Mouse (Mus musculus): ENCODE data around the gene Bbs2. TPM values are rescaled to one million over a fixed set of nuclear protein-coding genes. Genes with fewer than 3 reads are reported as not detected.

Bbs2 gene
- total RNA-seq, 2 experiments from 2014 or later, result 16.6 to 21.2 TPM

Other genes starting within 250 kb of the Bbs2 start
- 100 to 1,000 TPM; 232 to 320 TPM for gene Amfr, start 86.1 kb downstream of the Bbs2 start, total RNA-seq (2021)
- gene Nudt21, start 61.9 kb downstream of the Bbs2 start, total RNA-seq (2021), result 10 to 100 TPM; 39.6 to 39.9 TPM
- gene Ogfod1, start 61.7 kb downstream of the Bbs2 start, total RNA-seq (2021), result 10 to 100 TPM; 20.7 to 21.0 TPM
- not detected for gene Mt4, start 38.3 kb upstream of the Bbs2 start, total RNA-seq (2021)
- 1 to 10 TPM; 4.1 to 5.9 TPM for gene Mt3, start 53.7 kb upstream of the Bbs2 start, total RNA-seq (2021)
- gene Mt2, start 73.7 kb upstream of the Bbs2 start, total RNA-seq (2021), result 100 to 1,000 TPM; 138 to 410 TPM
- gene Mt1, start 80.2 kb upstream of the Bbs2 start, total RNA-seq (2021), result 100 to 1,000 TPM; 298 to 394 TPM
- gene Nup93, start 115.6 kb upstream of the Bbs2 start, total RNA-seq (2021), result 10 to 100 TPM; 15.7 to 16.1 TPM
- not detected for gene Slc12a3, start 230.3 kb upstream of the Bbs2 start, total RNA-seq (2021)